Mouse (Mus musculus) frontal cortex, postnatal 25 days (tissue): ENCODE measurements around the gene Sugct.

Source experiments
- DNase-seq, 2 experiments: peaks; one replicate each; pipeline ENCODE4 v3.0.0; 2022; ENCODE audit warnings: low spot score in 2 of 2

Sugct gene

DNA sequence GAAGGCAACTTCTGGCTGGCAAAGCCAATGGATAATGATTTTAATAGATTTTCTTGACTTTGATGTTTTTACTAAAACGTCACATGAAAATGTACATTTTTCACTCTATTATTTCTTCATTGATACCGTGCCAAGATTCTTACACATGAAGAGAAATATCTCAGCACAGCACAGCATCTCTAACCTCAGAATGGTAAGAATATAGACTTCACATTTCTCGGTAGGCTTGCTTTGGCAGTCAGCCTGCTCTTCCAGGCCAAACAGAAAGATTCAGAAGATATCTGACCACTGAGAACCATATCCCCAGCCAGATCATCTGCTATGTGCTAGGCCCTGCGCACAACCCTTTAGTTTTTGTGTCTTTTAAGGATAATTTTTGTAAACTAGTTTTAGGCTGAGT is 657.0 kb downstream of the Sugct start:
- no peak for DNase-seq

DNA sequence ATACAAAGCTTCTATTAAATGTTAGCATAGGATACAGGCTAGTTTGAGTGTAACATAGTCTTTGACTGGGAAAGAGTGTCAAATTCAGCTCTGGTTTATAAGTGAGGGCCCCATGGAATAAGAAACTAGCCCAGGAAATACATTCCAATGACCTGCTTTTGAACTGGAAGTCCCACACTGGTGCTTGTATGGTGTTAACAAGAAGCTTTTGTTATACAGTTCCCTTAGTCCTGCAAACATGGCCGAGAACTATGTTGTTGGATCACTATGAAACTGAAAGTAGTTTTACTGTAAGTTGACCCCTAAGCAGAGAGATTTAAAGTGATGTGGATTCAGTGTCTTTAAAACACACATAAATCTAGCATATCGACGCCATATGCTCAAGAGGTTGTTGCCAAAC is 657.5 kb downstream of the Sugct start:
- no peak for DNase-seq

DNA sequence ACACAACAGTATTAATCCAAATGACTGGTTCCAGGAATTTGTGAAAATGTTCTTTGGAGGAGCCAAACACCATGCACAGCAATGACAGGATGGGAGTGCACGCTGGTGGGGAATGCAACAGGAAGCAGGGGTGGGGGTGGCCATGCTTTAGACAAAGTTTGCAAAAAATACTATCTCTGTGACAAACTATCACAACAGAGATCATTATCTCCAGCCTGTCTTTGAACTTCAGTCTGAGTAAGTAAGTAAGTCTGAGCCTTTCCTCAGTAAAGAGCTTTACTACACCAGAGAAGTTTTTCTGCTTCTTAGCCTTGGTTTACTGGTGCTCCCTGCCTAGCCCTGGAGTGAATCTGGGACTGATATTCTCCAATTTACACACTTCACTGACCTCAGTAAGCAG is 664.6 kb downstream of the Sugct start:
- no peak for DNase-seq

DNA sequence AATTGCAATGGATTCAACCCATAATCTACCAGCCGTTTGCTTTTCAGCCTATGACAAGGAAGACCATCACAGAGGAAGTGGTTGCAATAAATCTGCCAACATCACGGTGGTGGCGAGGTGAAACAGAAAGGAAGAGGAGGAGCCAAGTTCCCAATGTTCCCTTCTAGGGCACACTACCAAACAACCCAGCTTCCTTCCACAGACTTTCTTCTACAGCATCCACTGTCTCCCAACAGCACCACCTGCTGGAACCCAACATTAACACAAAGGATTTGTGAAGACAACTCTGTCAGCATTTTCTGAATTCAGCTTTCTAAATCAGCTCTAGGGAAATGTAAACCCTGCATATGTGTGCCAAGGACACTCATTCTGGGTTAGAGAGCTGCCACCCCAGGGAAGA is 666.8 kb downstream of the Sugct start:
- DNase-seq: peak; percentile 5 to 35

DNA sequence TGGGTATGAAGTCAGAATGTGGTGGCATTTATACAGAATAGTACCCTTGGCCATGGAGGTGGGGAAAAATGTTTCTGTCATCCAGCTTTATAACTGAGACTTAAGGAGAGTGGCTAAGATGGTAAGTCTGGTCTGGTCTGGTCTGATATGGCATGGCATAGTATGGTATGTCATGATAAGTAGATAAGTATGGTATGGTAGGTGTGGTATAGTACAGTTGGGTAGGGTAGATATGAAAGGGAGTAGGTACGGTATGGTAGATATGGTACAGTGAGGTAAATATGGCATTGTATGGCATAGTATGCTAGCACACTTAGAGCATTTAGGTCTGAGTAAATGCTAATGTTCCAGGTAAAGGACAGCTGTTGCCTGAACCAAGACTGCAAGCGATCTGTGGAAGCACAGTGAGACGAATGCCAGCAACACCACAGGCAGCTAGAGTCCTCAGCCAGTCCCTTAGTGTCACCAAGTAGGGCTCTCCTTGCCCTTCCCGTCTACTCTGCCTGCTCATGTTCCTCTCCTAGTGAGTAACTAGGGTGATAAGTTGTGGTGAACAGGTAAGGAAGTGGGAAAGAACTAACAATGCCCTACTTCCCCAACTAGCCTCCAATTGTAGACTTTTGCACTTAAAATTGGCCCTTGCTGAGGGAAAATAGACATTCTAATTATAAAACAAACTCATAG is 667.4 kb downstream of the Sugct start:
- DNase-seq: no peak

DNA sequence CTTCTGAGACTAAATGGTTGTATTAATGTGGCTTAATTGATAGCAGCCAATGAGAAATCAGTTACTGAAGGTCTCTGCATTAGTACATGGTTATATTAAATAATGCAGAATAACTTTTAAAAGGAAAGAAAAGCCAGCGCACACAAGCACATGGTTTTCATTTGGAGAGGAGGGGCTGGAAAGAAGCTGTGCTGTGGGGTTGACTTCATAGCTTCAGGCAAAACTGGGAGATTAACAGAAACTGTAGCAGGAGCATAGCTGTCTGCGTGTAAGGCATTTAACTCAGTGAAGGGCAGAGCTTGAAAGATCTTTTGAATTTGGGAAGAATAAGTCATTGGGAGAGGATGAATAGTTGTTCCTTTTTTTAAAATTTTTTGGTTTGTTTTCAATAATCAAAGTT is 668.4 kb downstream of the Sugct start:
- DNase-seq: no peak

DNA sequence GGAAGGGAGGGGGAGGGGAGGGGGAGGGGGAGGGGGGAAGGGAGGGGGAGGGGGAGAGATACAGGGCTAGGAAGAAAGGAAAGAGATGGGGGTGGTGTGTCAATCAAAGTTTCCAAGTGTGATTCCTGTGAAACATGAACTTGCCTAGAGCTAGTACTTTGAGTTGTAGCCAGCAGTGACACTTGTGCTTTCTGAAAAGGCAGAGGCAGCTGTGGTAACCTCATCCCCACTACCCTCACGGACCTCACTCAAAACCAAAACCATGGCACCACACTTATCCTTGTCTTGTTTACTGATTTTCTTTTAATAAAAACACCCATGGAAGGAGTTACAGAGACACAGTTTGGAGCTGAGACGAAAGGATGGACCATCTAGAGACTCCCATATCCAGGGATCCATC is 698.9 kb downstream of the Sugct start:
- DNase-seq: no peak

DNA sequence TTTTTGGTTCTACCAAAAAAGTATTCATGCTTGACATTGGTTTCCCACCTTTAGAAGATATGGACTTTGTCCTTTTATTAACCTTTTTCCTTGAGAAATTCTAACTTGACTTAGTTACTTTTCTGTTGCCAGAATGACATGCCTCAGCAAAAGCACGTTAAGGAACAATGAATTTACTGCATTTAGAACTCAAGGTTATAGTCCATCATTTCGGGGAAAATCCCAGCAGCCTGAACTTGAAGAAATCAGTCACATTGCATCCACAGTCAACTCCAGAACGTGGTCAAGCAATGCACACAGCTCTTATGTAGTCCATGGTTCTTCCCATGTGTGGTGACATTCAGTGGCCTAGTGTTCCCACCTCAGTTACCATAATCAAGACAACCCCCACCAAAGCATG is 700.0 kb downstream of the Sugct start:
- no peak for DNase-seq

DNA sequence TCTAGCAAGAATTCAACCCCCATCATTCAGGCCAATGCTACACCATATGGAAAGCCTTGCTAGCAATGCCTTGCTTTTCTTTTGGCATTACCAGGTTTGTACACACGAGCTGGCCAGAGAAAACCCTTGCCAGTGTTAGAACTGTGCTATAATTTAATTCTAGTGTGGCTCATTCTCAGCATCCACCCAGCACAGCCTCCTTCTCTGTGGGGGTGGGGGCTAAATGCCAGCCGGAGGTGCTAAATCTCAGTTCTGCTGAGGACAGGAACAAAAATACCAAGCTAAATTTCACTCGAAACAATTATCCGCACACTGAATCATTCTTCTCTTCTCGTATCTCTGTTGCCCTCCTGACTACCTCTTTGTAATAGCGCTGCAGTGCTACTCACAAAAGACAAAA is 717.6 kb downstream of the Sugct start:
- peak; percentile 35 to 49 for DNase-seq

DNA sequence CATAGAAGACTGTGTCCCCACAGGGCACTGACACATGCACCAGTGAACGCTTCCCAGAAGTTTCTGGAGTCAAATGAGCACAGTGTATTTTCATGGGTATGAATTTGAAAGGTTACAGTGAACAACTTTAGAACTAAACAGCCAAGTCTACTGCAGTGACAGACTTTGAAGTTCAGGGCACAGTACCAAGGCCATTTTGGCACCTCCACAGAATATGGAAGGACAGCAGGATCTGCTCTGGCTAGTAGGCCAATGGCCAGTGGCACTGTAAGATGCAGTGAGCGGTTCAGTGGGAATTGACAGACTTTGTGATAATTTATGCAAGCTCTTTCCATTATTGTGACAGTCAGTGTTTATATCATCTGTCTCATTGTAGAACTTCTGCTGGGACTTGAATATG is 724.1 kb downstream of the Sugct start:
- DNase-seq: no peak

DNA sequence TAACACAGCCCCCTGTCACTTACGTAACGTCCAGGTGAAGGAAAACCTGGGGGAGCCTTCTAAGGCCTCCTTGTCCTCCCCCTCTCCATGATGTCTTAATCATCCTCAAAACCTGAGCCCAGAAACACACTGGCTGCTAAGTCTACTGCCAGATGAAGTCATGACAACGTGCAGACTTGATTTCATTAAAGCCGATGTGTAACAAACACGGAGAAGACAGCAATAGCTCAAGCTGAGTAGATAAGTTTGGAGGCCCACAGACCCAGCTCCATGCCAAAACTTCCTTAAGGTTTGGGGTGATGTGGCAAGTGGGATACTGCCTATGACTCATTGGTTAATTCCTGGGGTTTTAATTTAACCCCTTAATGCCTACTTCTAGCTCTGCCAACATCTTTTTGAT is 726.4 kb downstream of the Sugct start:
- DNase-seq: peak in 1 of 2 experiments; percentile 4

DNA sequence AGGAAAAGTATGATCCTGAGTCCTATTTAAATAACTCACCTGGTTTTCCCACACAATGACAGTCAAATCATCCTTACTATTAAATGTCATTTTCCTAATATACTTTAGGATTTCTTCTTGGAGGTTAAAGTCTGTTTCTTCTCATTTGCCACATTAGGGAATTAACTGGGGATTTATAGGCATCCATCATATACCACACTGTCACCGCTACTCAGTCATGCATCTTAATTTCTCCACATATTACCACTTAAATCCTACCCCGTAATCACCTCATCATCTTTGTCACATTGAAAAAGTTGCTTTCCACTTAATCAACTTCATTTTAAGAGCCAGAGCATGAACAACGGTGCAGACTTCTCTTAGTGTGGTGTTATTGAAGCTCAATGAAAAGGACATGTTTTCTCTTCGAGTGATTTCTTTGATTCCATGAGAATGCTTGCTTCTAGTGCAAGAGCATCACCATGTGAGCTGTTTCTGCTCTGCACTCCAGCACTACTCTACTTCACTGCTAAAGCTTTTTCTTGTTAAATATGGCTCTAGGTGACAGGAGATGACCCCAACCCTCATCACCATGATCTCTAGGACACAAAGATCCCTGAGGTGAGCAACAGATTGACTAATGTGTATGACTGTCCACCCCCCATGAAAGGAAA is 730.4 kb downstream of the Sugct start:
- no peak for DNase-seq

DNA sequence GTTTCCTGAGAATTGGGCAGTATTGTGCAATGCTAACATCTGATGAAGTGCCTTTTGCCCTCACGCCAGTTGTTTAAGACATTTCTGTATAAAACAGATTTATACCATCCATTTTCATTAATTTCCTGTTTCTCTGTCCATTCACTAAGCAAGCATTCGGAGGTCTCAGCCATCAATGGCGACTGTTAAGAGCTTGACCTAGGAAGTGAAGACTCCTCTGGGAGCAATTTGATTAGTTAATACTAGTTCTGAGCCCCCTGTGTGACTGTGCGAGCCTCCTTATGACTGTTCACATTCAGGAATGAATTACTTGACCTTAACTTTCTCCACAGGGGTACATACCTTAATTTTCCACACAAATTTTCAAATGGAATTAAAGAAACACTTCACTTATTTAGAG is 743.3 kb downstream of the Sugct start:
- no peak for DNase-seq

DNA sequence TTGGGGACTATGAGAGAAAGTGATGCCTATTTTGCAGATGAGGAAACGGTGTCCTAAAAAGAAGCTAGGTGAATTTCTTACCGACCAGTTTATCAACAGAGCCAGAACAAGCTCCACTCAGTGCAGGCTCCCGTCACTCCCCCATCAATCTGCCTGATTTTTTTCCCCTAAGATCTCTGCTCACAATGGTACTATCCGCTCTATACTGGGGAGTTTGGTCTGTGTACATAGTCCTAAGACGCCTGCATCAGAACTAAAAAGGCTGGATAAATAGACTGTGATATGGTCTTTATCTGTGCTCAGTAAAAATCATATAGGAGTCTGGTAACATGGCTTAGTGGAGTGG is 755.9 kb downstream of the Sugct start:
- DNase-seq: no peak

DNA sequence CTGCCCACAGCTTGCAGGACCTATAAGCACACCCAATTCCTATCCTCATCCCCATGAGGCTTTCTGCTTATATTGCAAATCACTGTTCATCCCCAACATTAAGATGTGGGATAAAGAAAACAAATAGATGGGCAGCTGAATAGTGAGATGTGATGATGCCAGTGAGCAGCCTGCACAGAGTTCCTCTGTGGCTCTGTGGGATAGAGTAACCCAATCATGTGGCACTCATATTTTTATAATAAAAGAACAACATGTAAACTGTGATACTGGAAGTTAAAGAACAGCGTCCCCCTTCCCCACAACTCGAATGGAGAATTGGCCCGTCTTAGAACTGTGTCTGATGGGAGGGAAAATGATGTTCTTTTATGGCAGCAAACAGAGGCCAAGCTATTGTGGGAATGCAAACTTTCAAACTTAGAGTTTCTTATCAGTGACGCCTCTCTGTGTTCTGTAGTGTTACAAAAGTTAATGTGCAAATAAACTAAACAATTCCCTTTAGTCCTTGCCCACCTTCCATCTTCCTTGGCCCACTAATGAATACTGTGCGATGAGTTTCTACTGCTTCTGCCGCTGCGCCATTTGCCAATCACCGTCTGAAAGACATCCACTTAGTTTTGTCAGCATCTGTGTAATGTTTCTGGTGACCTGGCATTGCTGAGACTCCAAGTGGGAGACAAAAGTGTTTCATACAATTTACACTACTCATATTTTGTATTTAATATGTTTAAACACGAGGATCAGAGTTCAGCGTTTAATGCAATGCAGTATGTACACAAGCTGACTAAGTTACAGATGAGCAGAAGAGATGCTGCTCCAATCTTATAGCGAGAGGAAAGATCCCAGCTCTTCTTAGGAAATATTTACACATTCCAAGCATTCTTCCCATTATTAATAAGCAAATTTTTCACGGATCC is 756.5 kb downstream of the Sugct start:
- no peak for DNase-seq

DNA sequence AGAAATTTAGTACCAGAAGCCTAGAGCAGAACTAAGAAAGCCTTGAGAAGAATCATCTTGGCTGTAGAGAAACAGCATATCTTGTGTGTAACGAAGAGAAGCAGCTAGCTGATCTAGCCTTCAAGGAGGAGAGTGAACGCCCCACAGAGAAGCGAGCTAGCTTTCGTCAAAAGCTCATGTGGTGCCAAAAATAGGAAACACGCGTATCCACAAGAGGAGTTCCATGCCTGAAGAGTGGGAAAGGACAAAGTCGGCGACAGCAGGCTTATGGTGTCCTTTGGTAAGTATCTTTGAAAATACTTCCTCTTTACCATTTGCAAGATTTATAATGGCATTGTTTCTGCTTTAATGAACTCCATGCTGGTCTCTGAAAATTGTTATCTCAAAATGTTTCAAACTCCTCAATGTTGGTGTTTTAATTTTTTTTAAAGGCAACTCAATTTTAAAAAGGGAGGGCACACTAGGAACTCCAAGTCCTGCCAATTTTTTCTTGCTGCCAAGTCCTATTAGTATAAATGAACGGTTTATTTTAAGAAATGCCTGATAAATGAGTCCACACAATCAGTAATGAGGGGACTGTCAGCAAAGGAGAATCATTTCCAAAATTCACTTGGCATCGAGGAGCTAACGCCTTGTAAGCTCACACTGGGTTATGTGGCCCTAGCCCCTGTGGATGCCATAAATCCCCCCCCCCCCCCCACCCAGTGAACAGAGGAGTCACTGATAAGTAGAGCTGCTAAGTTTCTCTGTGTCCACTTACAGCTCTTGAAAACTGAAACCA is 757.7 kb downstream of the Sugct start:
- no peak for DNase-seq

DNA sequence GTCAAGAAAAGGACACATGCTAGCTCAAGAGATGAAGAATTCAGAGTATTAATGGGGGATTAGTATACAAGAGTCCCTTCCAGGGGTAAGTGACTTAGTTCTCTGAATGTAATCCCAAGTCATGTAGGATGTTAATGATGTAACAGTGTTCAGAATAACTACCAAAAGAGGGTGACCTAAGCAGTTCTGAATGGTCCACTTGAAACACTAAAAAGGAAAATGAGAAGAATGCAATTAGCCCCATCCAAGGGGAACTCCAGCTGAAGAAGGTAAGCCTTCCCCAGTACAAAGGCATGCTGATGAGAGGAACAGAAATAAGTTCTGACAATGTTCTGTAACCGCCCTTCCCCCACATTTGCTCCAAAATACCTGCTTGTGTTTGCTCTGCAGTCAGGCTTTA is 760.3 kb downstream of the Sugct start:
- no peak for DNase-seq

DNA sequence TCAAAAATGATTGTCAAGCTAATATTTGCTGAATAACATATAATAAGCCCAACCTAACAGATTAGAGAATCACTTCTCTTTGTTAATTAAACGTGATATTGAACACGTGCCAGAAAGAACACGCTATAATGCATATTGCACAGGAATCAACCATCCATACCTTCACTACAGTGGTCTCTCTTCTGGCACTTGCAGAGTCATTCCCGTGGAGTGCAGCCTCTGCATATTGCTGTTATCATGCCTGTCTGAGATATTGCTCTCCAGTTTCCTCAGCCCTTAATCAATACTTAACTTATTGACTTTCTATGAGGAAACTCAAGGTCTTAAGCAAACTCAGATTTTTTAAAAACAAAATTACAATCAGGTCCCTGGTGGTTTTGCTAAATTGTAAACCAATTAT is 761.8 kb downstream of the Sugct start:
- no peak for DNase-seq

DNA sequence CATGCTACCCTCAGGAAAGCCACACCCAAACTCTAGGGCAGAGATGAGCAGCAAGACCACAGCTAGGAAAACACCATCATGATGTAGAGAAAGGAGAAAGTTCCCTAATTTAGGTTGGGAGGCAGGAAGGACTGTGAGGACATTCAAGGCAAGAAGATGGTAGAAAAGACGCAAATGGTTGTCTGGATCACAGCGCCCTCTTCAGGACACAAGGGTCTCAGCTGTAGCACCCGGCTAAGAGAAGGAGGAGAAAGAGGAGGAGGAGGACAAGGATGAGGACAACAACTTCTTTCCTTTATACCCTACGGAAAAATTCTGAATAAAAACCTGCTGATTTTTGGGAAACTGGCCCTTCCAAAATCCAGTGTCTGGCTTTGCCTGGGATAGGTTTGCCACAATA is 774.0 kb downstream of the Sugct start:
- DNase-seq: no peak

DNA sequence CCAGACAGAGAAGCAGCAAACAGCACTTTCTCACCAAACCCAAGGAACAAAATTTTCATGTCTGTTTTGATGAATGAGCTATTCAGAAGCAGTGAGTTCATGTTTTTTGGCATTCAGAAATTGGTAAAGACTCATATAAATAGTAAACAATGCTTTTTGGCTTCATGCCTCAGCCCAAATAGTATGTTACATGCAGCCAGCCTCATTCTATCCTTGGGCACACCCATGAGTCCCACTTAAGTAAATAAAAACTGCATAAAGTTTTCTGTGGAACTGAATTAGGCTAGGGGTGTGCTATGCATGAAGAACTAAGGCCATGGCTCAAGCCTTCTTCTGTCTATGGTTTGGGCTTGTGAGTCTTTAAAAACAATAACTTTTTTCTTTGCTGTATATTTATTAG is 779.7 kb downstream of the Sugct start:
- no peak for DNase-seq

DNA sequence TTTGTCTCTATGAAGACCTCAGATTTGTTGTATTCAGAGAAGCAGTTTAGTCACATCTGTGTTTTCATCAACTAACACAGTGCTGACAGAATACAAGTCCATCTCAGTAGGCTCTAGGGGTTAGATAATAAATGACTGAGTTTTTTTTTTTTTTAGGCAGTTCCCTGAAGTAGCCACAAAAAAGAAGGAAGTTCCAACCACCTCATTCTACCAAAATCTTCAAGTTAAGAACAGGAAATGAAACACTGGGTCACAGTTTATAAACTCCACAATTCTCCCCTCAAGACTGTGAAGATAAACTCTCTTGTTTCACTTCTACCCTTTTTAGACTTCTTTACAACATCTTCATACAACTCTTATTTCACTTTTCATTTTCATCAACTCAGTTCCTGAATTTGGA is 783.1 kb downstream of the Sugct start:
- DNase-seq: no peak

DNA sequence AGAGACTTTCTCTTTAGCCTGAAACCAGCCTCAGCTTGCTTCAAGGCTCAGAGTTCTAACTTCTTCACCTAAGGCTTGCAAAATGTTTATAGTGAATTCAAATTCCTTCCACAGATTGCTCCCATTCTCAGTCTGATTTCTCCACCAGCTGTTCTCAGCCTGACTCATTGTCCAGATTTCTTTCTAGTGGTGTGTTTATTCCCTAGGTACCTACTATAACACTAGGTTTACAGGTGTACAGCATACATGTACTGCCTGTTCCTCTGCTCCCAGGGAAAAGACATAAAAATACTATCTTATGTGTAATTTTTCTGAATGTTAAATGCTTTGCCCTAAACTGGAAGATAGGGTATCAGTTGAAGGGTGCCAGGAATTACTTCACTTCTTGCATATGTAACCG is 788.4 kb downstream of the Sugct start:
- DNase-seq: no peak
